Mouse (Mus musculus): ENCODE measurements around the gene Gabrr3.

DNA sequence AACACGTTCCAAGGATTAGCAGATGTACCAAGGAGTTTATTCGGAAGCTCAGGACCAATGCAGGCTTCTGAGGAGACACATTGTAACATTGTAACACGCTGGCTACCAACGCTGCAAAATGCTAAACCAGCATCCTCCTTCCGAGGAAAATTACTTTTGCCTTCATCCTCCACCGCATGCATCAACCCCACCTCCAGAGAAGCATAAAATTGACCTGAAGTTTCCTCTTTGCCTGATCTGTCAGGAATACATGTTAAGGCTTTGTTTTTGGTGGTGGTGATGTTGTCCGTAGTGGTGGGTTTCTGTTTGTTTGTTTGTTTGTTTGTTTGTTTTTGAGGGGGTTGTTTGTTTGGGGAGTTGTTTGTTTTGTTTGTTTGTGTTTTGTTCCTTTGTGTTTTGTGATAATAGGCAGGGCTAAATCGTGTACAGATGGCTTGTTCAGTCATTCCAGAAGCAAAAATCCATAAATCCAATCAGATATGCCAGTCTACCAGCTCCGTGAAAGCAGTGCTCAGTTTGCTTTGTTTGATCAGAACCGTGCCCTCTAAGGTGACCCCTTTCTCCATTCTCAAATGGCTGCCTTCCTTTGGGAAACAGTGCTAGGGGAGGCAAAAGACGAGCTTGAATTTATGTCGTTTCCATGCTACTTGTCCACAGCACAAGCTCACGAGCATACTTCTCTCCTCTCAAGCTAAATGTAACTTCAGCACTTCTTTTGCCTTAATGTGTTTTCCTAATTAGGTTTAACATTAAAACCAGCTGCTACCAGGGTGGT lies 14.6 kb downstream of the Gabrr3 start:
- no peak for TF ChIP-seq POLR2A (IDR thresholded peaks at IDR 0.05; ENCODE audit: borderline replicate concordance, extremely low read depth, insufficient read depth, insufficient read length, poor library complexity, severe bottlenecking)
- no peak for TF ChIP-seq CTCF (IDR thresholded peaks at IDR 0.05; ENCODE audit: borderline replicate concordance, extremely low read depth, insufficient read depth, insufficient read length)
